Mouse (Mus musculus) spleen, embryonic (tissue): Measurements from ENCODE around the gene Kcnd3.

Experiments
- CTCF ChIA-PET: fragments of 350-600 bp; sonication (Branson Sonifier 250); formaldehyde crosslinking; loops from one replicate; lab custom pipeline; 2022; lab: Charles Lee

Gene Kcnd3

GRCm38 (mm10) chr3:105457657-105458056, 5.5 kb downstream of the Kcnd3 start:
- CTCF ChIA-PET, result no interaction called here

- CTCF ChIA-PET, result no interaction called here
Observed at GRCm38 (mm10) chr3:105466538-105466937, 14.4 kb downstream of the Kcnd3 start.

GRCm38 (mm10) chr3:105472564-105472963, 20.4 kb downstream of the Kcnd3 start:
- CTCF ChIA-PET, result no interaction called here

- CTCF ChIA-PET, result no interaction called here
Observed at GRCm38 (mm10) chr3:105476408-105476807, 24.3 kb downstream of the Kcnd3 start.

GRCm38 (mm10) chr3:105478876-105479275, 26.7 kb downstream of the Kcnd3 start:
- CTCF ChIA-PET, result no interaction called here

GRCm38 (mm10) chr3:105481419-105481818, 29.3 kb downstream of the Kcnd3 start:
- CTCF ChIA-PET, result no interaction called here

GRCm38 (mm10) chr3:105483651-105484052, 31.5 kb downstream of the Kcnd3 start:
- CTCF ChIA-PET, result no interaction called here

GRCm38 (mm10) chr3:105487171-105487570, 35.0 kb downstream of the Kcnd3 start:
- CTCF ChIA-PET, result no interaction called here

- CTCF ChIA-PET, result no interaction called here
Observed at GRCm38 (mm10) chr3:105489607-105490006, 37.5 kb downstream of the Kcnd3 start.

GRCm38 (mm10) chr3:105494886-105495285, 42.8 kb downstream of the Kcnd3 start:
- CTCF ChIA-PET, result no interaction called here

- CTCF ChIA-PET, result no interaction called here
Observed at GRCm38 (mm10) chr3:105496216-105496615, 44.1 kb downstream of the Kcnd3 start.

- CTCF ChIA-PET, result no interaction called here
Observed at GRCm38 (mm10) chr3:105496935-105497334, 44.8 kb downstream of the Kcnd3 start.

GRCm38 (mm10) chr3:105501071-105501470, 48.9 kb downstream of the Kcnd3 start:
- CTCF ChIA-PET, result no interaction called here

- CTCF ChIA-PET, result no interaction called here
Observed at GRCm38 (mm10) chr3:105504272-105504671, 52.1 kb downstream of the Kcnd3 start.

- CTCF ChIA-PET, result no interaction called here
Observed at GRCm38 (mm10) chr3:105505161-105505872, 53.2 kb downstream of the Kcnd3 start.

- CTCF ChIA-PET, result no interaction called here
Observed at GRCm38 (mm10) chr3:105505873-105506170, 53.7 kb downstream of the Kcnd3 start.

- CTCF ChIA-PET, result no interaction called here
Observed at GRCm38 (mm10) chr3:105506592-105506991, 54.5 kb downstream of the Kcnd3 start.

GRCm38 (mm10) chr3:105509321-105509720, 57.2 kb downstream of the Kcnd3 start:
- CTCF ChIA-PET, result no interaction called here

GRCm38 (mm10) chr3:105511836-105512235, 59.7 kb downstream of the Kcnd3 start:
- CTCF ChIA-PET, result interaction anchor here (0.6 kb wide), 1 partner anchor 76 kb away, joined by 3 read pairs; no protein-coding TSS in a partner anchor

GRCm38 (mm10) chr3:105514215-105514614, 62.1 kb downstream of the Kcnd3 start:
- CTCF ChIA-PET, result no interaction called here

- CTCF ChIA-PET, result no interaction called here
Observed at GRCm38 (mm10) chr3:105515035-105515434, 62.9 kb downstream of the Kcnd3 start.

GRCm38 (mm10) chr3:105515640-105516039, 63.5 kb downstream of the Kcnd3 start:
- CTCF ChIA-PET, result interaction anchor here (0.6 kb wide), 1 partner anchor 516 kb away, joined by 4 read pairs; no protein-coding TSS in a partner anchor

GRCm38 (mm10) chr3:105520446-105520845, 68.3 kb downstream of the Kcnd3 start:
- CTCF ChIA-PET, result no interaction called here

GRCm38 (mm10) chr3:105521178-105521631, 69.1 kb downstream of the Kcnd3 start:
- CTCF ChIA-PET, result no interaction called here
